Mouse (Mus musculus): Measurements from ENCODE around the gene Ifrd2.

Ifrd2 gene

GRCm38 (mm10) chr9:107625351-107626128, 38.1 kb downstream of the Ifrd2 start:
- peak; percentile 62 for DNase-seq

- peak; percentile 41 for DNase-seq
These were observed 38.9 kb downstream of the Ifrd2 start for GRCm38 (mm10) chr9:107626158-107626843.

GRCm38 (mm10) chr9:107626844-107627277, 39.4 kb downstream of the Ifrd2 start:
- peak; percentile 99 for DNase-seq

- DNase-seq: peak; percentile 43
These were observed 40.2 kb downstream of the Ifrd2 start for GRCm38 (mm10) chr9:107627387-107628255.

- peak; percentile 45 for DNase-seq
These were observed 41.4 kb downstream of the Ifrd2 start for GRCm38 (mm10) chr9:107628721-107629410.

GRCm38 (mm10) chr9:107629411-107629730, 41.9 kb downstream of the Ifrd2 start:
- peak; percentile 52 for DNase-seq

- peak; percentile 73 for DNase-seq
These were observed 42.5 kb downstream of the Ifrd2 start for GRCm38 (mm10) chr9:107629901-107630425.

GRCm38 (mm10) chr9:107630576-107630975, 43.1 kb downstream of the Ifrd2 start:
- DNase-seq: peak; percentile 41

GRCm38 (mm10) chr9:107631311-107631826, 43.9 kb downstream of the Ifrd2 start:
- no peak for DNase-seq

GRCm38 (mm10) chr9:107631861-107632260, 44.4 kb downstream of the Ifrd2 start:
- DNase-seq: no peak

- peak; percentile 46 for DNase-seq
These were observed 45.0 kb downstream of the Ifrd2 start for GRCm38 (mm10) chr9:107632478-107632877.

GRCm38 (mm10) chr9:107633091-107633660, 45.7 kb downstream of the Ifrd2 start:
- DNase-seq: peak; percentile 91

GRCm38 (mm10) chr9:107633661-107634405, 46.4 kb downstream of the Ifrd2 start:
- DNase-seq: peak; percentile 62

GRCm38 (mm10) chr9:107634406-107635278, 47.2 kb downstream of the Ifrd2 start:
- peak; percentile 42 for DNase-seq

- peak; percentile 95 for DNase-seq
These were observed 48.0 kb downstream of the Ifrd2 start, which contains the start of gene Gnai2 for GRCm38 (mm10) chr9:107635279-107636028. TSS of gene Gnai2 (minus strand) at chr9:107635367.

GRCm38 (mm10) chr9:107637070-107637469, 49.6 kb downstream of the Ifrd2 start:
- no peak for DNase-seq

- DNase-seq: peak; percentile 60
These were observed 52.9 kb downstream of the Ifrd2 start for GRCm38 (mm10) chr9:107640257-107640772.

- DNase-seq: no peak
These were observed 54.2 kb downstream of the Ifrd2 start for GRCm38 (mm10) chr9:107641666-107642065.
